In the genomic region with DNA sequence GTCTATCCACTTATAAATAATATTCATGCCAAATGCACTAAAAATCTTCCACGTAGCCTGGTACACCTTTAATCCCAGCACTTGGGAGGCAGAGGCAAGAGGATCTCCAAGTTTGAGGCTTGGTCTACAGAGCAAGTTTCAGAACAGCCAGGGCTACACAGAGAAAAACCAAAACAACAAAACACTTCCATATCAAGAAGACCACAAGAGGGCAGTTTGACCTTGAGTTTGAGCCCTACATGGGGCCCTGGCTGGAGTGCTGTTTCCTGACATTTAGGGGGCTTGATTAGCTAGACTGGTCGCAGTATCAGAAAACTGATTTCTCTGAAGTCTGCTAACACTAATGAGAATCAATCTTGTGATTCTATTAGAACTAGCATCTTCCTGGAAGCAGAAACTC, we compare ENCODE assay signal across 11 mouse cellular contexts. TPM values are rescaled to one million over a fixed set of nuclear protein-coding genes. Genes with fewer than 3 reads are reported as not detected.
A peak's percentile ranks its signal among the peaks of the same experiment; 100 is the strongest.
DNase-seq lines count a peak whose midpoint lies in the region; ATAC-seq and TF ChIP-seq lines count a peak whose summit lies in the region.
"Had no signal": no experiment of that assay in that cellular context is flagged by ENCODE, and none has a peak within 500 bp of the region (broad histone marks: within the 10 kb centered on the region; RNA-seq: fewer than 3 reads in every experiment).

No protein-coding gene starts in this region.

- no peaks in the 10 kb centered on the region for H3K4me1 ChIP-seq in cerebellum, adult 2 months (ENCODE audit: control insufficient read depth, insufficient read depth, low read length)
- peaks cover 17% of the 10 kb centered on the region for H3K4me1 ChIP-seq in heart, embryonic 12.5 days (replicated peaks)

- TF ChIP-seq CTCF in cerebellum, adult 2 months (IDR thresholded peaks at IDR 0.05; ENCODE audit: borderline replicate concordance, insufficient read depth, low read depth, low read length), result peak; percentile 23; the same call in 1 of the 2 replicates
- peak; percentile 71 for TF ChIP-seq CTCF in layer of hippocampus, adult 2 months (conservative IDR thresholded peaks at IDR 0.05)

- no peak overlapping the region for H3K4me3 ChIP-seq in cerebellum, adult 2 months (replicated peaks; ENCODE audit: insufficient read depth, low read depth, low read length)
- H3K4me3 ChIP-seq in layer of hippocampus, adult 2 months, result no peak overlapping the region
- no peak overlapping the region for H3K4me3 ChIP-seq in heart, embryonic 12.5 days
- H3K4me3 ChIP-seq: megakaryocyte, embryonic 14.5 days had no signal

- ATAC-seq in heart, embryonic 12.5 days (ENCODE audit: insufficient number of reproducible peaks, low FRiP score), result peak; percentile 70
- no peak for ATAC-seq in frontal cortex, adult (ENCODE audit: low TSS enrichment)

- no peak overlapping the region for H3K4me2 ChIP-seq in heart, embryonic 12.5 days

- no peak for DNase-seq in cerebellum, adult 2 months
- DNase-seq in cerebellum, adult 8-10 months, result no peak
- DNase-seq in layer of hippocampus, adult 2 months (ENCODE audit: low spot score in 2 of 2), result no peak
- no peak for DNase-seq in layer of hippocampus, adult 11-12 months (ENCODE audit: low spot score)
- DNase-seq in MN1 (ENCODE audit: low spot score), result peak; percentile 40
- DNase-seq in cerebellum, adult 11-12 months, result no peak
- DNase-seq: adrenal gland, postnatal 36 days; thymus, postnatal 25 days had no signal

- H3K9ac ChIP-seq in heart, embryonic 12.5 days, result no peak overlapping the region

- 62% methylated on average over 2 of the region's 2 CpGs for WGBS in cerebellum, adult 2 months
- 38% methylated on average over 2 of the region's 2 CpGs for WGBS in heart, embryonic 12.5 days

- no peaks in the 10 kb centered on the region for H3K9me3 ChIP-seq in heart, embryonic 12.5 days (replicated peaks)
- H3K9me3 ChIP-seq: megakaryocyte, embryonic 14.5 days had no signal

- no peaks in the 10 kb centered on the region for H3K36me3 ChIP-seq in heart, embryonic 12.5 days

- no peak overlapping the region for H3K27ac ChIP-seq in cerebellum, adult 2 months (ENCODE audit: insufficient read depth, low read length)
- no peak overlapping the region for H3K27ac ChIP-seq in layer of hippocampus, adult 2 months
- H3K27ac ChIP-seq in heart, embryonic 12.5 days (ENCODE audit: poor library complexity, severe bottlenecking), result no peak overlapping the region

- no peaks in the 10 kb centered on the region for H3K27me3 ChIP-seq in cerebellum, adult 2 months (ENCODE audit: control insufficient read depth, insufficient read depth, low read length)
- H3K27me3 ChIP-seq in heart, embryonic 12.5 days (replicated peaks), result no peaks in the 10 kb centered on the region
- H3K27me3 ChIP-seq: megakaryocyte, embryonic 14.5 days had no signal

- no peak for TF ChIP-seq POLR2A in cerebellum, adult 2 months (IDR thresholded peaks at IDR 0.05; ENCODE audit: borderline replicate concordance, insufficient read depth, low read length)

RNA-seq across cellular contexts. Expression of gene Tm7sf3, which starts 18.0 kb away (rescaled TPM):
- polyA plus RNA-seq in cerebellum, adult 2 months (2012; rRNA removed), result 22.3 and 25.2 TPM in 2 replicates
- total RNA-seq in layer of hippocampus, adult 2 months (2021), result 10 to 100 TPM; 40.3 to 43.3 TPM
- polyA plus RNA-seq in heart, embryonic 12.5 days (2016; fragmentation: Nextera tagmentation; extraction: Ambion mirVana), result 49.4 and 51.7 TPM in 2 replicates

RNA-seq across cellular contexts. Expression of gene Med21, which starts 18.2 kb away (rescaled TPM):
- polyA plus RNA-seq in cerebellum, adult 2 months (2012; rRNA removed), result 90.1 and 93.1 TPM in 2 replicates
- total RNA-seq in layer of hippocampus, adult 2 months (2021), result 10 to 100 TPM; 42.8 to 44.7 TPM
- 130 and 136 TPM in 2 replicates for polyA plus RNA-seq in heart, embryonic 12.5 days (2016; fragmentation: Nextera tagmentation; extraction: Ambion mirVana)
